Mouse (Mus musculus): ENCODE data around the gene Nsmce4a. TPM values are rescaled to one million over a fixed set of nuclear protein-coding genes. Genes with fewer than 3 reads are reported as not detected.
"Not testable (repeated sequence)": the region's sequence is repeated elsewhere in the genome, so short reads cannot be mapped to it uniquely, and the experiment has no call there.

Nsmce4a gene
- polyA plus RNA-seq, 1 experiment from 2014 or later, result 115 TPM

- Histone ChIP-seq H3K9ac (no peak overlapping the region), H3K4me1 (replicated peaks) (no peaks in the 10 kb centered on the region), H3K27ac (no peak overlapping the region), H3K27me3 (no peaks in the 10 kb centered on the region), H3K36me3 (no peaks in the 10 kb centered on the region), H3K4me3 (replicated peaks) (no peak overlapping the region), H3K4me2 (no peak overlapping the region), H3K9me3 (replicated peaks) (no peaks in the 10 kb centered on the region)
- whole genome bisulfite sequencing (ENCODE audit: insufficient replicate concordance), result 43% methylated on average over 3 of the region's 3 CpGs
- DNase-seq (no peak), ATAC-seq (ENCODE audit: low read depth) (no peak)
These were observed 27.2 kb upstream of the Nsmce4a start for GRCm38 (mm10) chr7:130600074-130600473.

DNA sequence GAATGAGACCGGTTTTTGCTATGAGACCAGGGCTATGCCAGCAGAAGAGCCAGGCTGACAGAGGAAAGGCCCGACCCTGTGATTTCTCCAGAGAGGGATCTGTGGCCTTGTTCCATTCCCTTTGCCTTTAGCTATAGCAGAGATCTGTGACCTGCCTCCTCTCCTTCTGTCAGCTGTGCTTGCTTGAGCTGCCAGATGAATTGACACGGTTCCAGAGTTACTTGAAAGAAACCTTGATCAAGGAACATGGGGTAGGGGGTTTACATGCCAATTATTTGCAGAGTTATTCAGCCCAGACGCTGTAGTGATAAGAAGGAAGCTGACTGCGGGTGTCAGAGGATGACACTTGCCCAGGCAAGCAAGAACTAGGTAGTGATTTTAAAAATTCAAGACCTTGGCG, 24.6 kb upstream of the Nsmce4a start:
- Histone ChIP-seq H3K9me3 (replicated peaks) (no peaks in the 10 kb centered on the region), H3K4me1 (replicated peaks) (no peaks in the 10 kb centered on the region), H3K4me3 (replicated peaks) (no peak overlapping the region), H3K9ac (no peak overlapping the region), H3K27ac (no peak overlapping the region), H3K36me3 (no peaks in the 10 kb centered on the region), H3K4me2 (no peak overlapping the region), H3K27me3 (no peaks in the 10 kb centered on the region)
- ATAC-seq (ENCODE audit: low read depth), result no peak
- no peak for DNase-seq
- 48% methylated on average over 6 of the region's 6 CpGs for WGBS (ENCODE audit: insufficient replicate concordance)

DNA sequence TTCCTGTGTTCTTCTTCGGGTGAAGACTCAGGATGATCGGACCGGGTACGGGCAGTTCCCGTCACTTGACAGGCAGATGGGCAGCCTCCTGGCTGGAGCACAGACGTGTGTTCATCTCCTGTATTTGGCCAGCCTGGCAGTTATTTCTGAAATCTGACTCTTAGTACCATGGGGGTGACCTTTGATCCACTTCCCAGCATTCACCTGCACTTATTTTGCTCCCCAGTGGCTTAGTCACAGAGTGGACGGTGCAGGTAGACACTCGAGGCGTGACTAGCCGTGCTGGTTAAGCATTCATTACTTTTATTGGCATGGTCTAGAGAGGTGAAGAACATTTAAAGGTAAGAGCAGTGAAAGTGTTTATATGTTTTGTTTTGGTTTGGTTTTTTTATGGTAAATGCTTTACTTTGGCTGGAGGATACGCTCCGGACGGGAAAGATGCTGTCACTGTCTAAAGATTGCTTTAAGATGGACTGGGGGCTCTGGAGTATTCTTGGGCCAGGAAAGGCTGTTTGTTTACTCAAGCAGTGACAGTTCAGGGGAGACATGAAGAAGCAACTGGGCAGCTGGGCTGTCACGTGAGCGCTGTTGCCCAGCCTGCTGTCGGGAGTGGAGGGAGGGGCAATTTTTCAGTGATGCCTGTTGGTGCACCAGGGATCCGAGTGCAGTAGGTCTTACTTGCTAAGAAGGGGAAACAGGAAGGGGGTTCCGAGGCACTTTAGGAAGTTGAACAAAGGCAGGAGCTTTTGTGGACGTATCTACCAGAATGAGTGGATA, 23.3 kb upstream of the Nsmce4a start:
- not testable (repeated sequence) for ATAC-seq (ENCODE audit: low read depth); H3K27me3 ChIP-seq; H3K9ac ChIP-seq; H3K4me3 ChIP-seq (replicated peaks); H3K9me3 ChIP-seq (replicated peaks); H3K4me2 ChIP-seq; H3K27ac ChIP-seq; DNase-seq; H3K4me1 ChIP-seq (replicated peaks); H3K36me3 ChIP-seq
- 43% methylated on average over 9 of the region's 19 CpGs for WGBS (ENCODE audit: insufficient replicate concordance)

DNA sequence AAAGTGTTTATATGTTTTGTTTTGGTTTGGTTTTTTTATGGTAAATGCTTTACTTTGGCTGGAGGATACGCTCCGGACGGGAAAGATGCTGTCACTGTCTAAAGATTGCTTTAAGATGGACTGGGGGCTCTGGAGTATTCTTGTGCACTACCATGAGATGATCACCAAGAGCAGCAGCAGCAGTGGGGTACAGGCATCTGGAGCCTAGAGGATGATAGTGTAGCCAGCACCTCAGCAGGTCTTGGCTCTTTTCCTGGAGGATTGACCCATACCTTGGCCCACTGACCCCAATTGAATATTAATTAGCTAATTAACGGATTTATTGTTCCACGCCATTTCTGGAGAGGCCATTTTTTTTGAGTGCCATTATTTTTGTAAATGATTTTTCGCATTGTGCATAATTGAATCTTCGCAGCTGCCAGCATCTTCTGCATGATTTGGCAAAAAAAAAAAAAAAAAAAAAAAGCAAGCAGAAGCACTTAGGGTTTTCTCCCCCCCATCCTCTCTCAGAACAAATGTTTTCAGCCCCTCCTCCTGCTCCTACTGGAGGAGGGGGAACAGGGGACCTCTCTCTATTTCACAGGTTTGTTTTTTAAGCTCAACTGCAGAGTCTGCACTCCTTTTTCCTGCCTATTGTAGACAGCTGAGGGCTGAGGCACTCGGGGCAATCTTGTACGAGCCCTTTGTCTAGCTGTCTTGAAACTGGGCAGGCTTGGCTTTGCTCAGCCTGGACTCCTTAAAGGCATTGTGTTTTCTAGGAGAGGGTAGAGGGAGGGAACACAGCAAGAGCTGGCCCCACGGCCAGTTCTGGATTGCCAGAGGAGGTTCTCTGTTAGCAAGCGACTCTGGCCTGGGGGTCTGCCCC, 20.7 kb upstream of the Nsmce4a start:
- WGBS (ENCODE audit: insufficient replicate concordance), result 67% methylated on average over 8 of the region's 11 CpGs
- H3K9ac ChIP-seq; H3K9me3 ChIP-seq (replicated peaks); H3K27ac ChIP-seq; H3K4me1 ChIP-seq (replicated peaks); H3K27me3 ChIP-seq; H3K36me3 ChIP-seq; DNase-seq; H3K4me3 ChIP-seq (replicated peaks); H3K4me2 ChIP-seq: not testable (repeated sequence)
- peak; percentile 66 for ATAC-seq (ENCODE audit: low read depth)

- H3K9ac ChIP-seq; H3K36me3 ChIP-seq; H3K4me3 ChIP-seq (replicated peaks); DNase-seq; H3K4me1 ChIP-seq (replicated peaks); H3K9me3 ChIP-seq (replicated peaks); H3K27ac ChIP-seq; H3K27me3 ChIP-seq; H3K4me2 ChIP-seq: not testable (repeated sequence)
- ATAC-seq (ENCODE audit: low read depth), result peak; percentile 34; the same call in 1 of the 2 replicates
- WGBS (ENCODE audit: insufficient replicate concordance), result no CpG with 5 or more reads among the region's 11 CpGs
These were observed 20.1 kb upstream of the Nsmce4a start for GRCm38 (mm10) chr7:130592975-130593374.

GRCm38 (mm10) chr7:130590845-130591437, 18.0 kb upstream of the Nsmce4a start:
- ATAC-seq (ENCODE audit: low read depth), result no peak
- 50% methylated on average over 8 of the region's 8 CpGs for WGBS (ENCODE audit: insufficient replicate concordance)

GRCm38 (mm10) chr7:130590081-130590828, 17.3 kb upstream of the Nsmce4a start:
- no peak for ATAC-seq (ENCODE audit: low read depth)
- no peak overlapping the region for H3K9ac ChIP-seq
- no peaks in the 10 kb centered on the region for H3K36me3 ChIP-seq
- 64% methylated on average over 13 of the region's 13 CpGs for WGBS (ENCODE audit: insufficient replicate concordance)
- H3K4me3 ChIP-seq (replicated peaks), result no peak overlapping the region
- H3K4me1 ChIP-seq (replicated peaks), result no peaks in the 10 kb centered on the region
- H3K4me2 ChIP-seq, result no peak overlapping the region
- H3K9me3 ChIP-seq (replicated peaks), result no peaks in the 10 kb centered on the region
- H3K27ac ChIP-seq, result no peak overlapping the region
- DNase-seq, result no peak
- no peaks in the 10 kb centered on the region for H3K27me3 ChIP-seq

More at GRCm38 (mm10) chr7:130590845-130591437, 18.0 kb upstream of the Nsmce4a start:
- no peak for DNase-seq
- Histone ChIP-seq H3K36me3 (no peaks in the 10 kb centered on the region), H3K4me3 (replicated peaks) (no peak overlapping the region), H3K9me3 (replicated peaks) (no peaks in the 10 kb centered on the region), H3K27ac (no peak overlapping the region), H3K4me2 (no peak overlapping the region), H3K27me3 (no peaks in the 10 kb centered on the region), H3K9ac (no peak overlapping the region), H3K4me1 (replicated peaks) (no peaks in the 10 kb centered on the region)

- no peak overlapping the region for H3K9ac ChIP-seq
- no peaks in the 10 kb centered on the region for H3K4me1 ChIP-seq (replicated peaks)
- H3K36me3 ChIP-seq, result no peaks in the 10 kb centered on the region
- H3K27me3 ChIP-seq, result no peaks in the 10 kb centered on the region
- WGBS (ENCODE audit: insufficient replicate concordance), result 52% methylated on average over 2 of the region's 2 CpGs
- ATAC-seq (ENCODE audit: low read depth), result no peak
- no peak for DNase-seq
- H3K27ac ChIP-seq, result no peak overlapping the region
- no peak overlapping the region for H3K4me2 ChIP-seq
- H3K9me3 ChIP-seq (replicated peaks), result no peaks in the 10 kb centered on the region
- no peak overlapping the region for H3K4me3 ChIP-seq (replicated peaks)
These were observed 13.7 kb upstream of the Nsmce4a start for GRCm38 (mm10) chr7:130586521-130587072.

DNA sequence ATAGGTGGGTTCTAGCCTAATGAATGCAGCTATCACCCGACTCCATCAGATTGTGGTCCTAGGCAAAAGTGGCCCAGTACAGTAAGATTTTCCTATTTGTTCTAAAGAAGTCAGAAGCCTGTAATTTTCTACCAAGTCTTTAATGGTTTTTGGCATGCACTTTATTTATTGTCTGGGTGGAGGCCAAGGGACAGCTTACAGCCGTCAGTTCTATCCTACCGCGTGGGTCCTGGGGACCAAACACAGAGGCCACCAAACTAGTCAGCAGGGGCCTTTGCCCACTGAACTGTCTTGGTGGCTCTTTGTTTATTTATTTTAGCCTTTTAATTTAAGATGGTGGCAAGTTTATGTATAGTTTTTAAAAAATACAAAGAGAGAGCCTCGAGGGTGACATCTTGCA, 5.7 kb upstream of the Nsmce4a start:
- no peak overlapping the region for H3K4me3 ChIP-seq (replicated peaks)
- no peak overlapping the region for H3K4me2 ChIP-seq
- no peak for ATAC-seq (ENCODE audit: low read depth)
- peaks cover 12% of the 10 kb centered on the region for H3K4me1 ChIP-seq (replicated peaks)
- H3K27me3 ChIP-seq, result no peaks in the 10 kb centered on the region
- no peak for DNase-seq
- no peak overlapping the region for H3K27ac ChIP-seq
- no peaks in the 10 kb centered on the region for H3K9me3 ChIP-seq (replicated peaks)
- no peaks in the 10 kb centered on the region for H3K36me3 ChIP-seq
- H3K9ac ChIP-seq, result no peak overlapping the region
- 75% methylated on average over 5 of the region's 5 CpGs for WGBS (ENCODE audit: insufficient replicate concordance)

- no peak overlapping the region for H3K9ac ChIP-seq
- no peak overlapping the region for H3K4me3 ChIP-seq (replicated peaks)
- 67% methylated on average over 2 of the region's 2 CpGs for WGBS (ENCODE audit: insufficient replicate concordance)
- 0 out of 2 replicates have a peak overlapping the region, but pooled peaks have one; percentile 52 for H3K4me2 ChIP-seq
- no peak for ATAC-seq (ENCODE audit: low read depth)
- H3K27ac ChIP-seq, result no peak overlapping the region
- H3K9me3 ChIP-seq (replicated peaks), result no peaks in the 10 kb centered on the region
- DNase-seq, result no peak
- H3K4me1 ChIP-seq (replicated peaks), result peaks cover 12% of the 10 kb centered on the region
- H3K27me3 ChIP-seq, result no peaks in the 10 kb centered on the region
- no peaks in the 10 kb centered on the region for H3K36me3 ChIP-seq
These were observed 5.1 kb upstream of the Nsmce4a start for GRCm38 (mm10) chr7:130578066-130578465.
